Mouse (Mus musculus): ENCODE data around the gene Lmtk3.

Lmtk3 gene

DNA sequence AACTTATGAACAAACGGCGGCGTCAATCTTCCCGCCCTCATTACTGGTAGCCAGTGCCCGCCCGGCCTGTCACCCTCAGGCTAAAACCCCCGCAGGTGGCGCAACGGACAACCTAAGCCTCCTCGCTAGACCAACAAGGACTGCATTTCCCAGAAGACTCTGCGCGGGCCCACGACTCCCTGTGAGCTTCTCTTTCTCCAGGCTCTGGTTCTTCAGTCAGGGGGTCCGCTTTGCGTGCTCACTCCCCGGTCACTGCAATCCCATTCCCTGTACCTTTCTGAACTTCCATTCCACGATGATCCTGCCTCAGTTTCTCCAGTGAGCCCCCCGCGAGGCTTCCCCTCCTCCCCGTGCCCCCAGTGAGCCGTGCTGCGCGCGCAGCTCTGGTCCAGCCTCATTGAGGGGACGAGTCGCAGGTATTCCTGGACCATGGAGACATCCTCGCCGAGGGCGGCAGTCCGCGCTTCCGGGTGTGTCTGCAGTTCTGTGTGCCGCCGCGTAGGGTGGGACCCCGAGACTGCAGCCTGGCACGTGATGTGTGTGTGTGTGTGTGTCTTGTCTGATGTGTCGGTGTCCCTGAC is at the start of gene Lmtk3:
Lmtk3 (plus strand) TSS at position 228 of the 581 bp plus-strand sequence.
- in situ Hi-C loops (cut with MboI; ENCODE audit: low sequenced_read_pairs): no loop called here

DNA sequence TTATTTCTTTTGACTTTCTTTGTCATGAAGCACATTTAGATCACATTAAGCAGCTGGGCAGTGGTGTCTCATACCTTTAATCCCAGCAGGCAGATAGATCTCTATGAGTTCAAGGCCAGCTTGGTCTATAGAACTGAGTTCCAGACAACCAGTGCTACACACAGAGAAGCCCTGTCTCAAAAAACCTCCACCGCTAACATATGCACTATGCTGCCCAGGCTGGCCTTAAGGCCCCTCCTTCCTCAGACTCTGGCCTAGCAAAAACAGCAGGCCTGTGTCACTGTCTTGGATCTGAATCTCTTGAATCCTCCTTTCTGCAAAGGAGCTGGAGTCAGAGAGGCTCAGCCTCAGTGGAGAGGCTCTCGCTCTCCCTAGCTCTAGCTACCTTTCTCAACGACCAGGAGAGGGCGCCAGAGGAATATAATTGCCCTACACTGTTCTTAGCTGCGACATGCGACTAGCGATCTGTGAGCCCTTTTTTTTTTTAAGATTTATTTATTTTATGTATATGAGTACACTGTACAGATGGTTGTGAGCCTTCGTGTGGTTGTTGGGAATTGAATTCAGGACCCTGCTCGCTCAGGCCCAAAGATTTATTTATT is 44.3 kb upstream of the Lmtk3 start:
- in situ Hi-C loops (cut with MboI; ENCODE audit: low sequenced_read_pairs): no loop called here

DNA sequence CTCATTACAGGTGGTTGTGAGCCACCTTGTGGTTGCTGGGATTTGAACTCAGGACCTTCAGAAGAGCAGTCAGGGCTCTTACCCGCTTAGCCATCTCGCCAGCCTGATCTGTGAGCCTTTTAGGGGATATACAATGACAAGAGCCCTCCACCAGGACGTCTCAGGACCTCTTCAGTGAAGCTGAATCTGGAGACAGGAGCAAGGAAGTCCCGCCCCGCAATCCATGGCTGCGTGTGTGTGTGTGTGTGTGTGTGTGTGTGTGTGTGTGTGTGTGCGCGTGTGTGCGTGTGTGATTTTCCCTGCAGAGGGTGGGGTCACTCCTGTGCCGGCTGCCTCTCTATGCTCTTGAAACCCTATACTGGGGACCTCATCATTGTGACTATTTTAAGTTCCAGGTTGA is 43.7 kb upstream of the Lmtk3 start:
- in situ Hi-C loops (cut with MboI; ENCODE audit: low sequenced_read_pairs): loop anchor here (5.0 to 10.0 kb wide), 2 partner anchors 37 to 195 kb away; no protein-coding TSS in a partner anchor

DNA sequence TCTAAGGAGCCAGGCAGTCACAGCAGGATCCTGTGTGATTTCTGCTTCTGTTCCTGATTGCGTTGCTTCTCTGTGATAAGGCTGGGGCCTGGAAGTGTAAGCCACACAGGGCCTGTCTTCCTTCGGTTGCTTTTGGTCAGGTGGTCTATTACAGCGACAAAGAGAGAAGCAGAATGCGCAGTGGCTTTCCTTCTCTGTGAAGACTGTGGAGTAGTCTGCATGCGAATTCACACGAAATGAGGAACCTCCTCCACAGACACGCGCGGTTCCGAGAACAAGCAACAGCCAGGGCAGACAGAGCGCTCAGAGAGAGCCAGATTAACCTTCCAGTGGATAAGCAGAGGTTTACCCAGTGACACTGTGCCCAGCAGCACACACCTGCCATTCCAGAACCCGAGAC is 42.2 kb upstream of the Lmtk3 start:
- in situ Hi-C loops (cut with MboI; ENCODE audit: low sequenced_read_pairs): loop anchor here (5.0 to 10.0 kb wide), 2 partner anchors 36 to 193 kb away; no protein-coding TSS in a partner anchor

DNA sequence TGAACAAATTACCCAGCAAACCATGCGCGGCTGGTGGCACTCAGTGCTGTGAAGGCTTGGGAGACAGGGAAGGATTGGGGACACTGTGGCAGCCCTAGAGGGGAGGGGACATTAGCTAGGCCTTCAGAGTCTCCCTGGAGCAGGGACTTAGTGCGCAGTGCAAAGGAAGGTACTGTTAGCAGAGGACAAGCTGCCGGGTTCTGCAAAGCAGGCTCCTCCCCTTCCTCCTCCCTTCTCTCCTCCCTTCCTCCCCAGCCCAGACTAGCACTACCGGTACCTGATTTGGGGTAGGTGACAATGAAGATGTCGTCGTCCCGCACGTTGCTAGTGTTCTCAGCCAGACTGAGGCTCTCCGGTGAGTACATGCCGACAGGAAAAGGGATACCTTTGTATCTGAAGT is 41.8 kb upstream of the Lmtk3 start:
- in situ Hi-C loops (cut with MboI; ENCODE audit: low sequenced_read_pairs): loop anchor here (5.0 to 10.0 kb wide), 2 partner anchors 36 to 193 kb away; no protein-coding TSS in a partner anchor

DNA sequence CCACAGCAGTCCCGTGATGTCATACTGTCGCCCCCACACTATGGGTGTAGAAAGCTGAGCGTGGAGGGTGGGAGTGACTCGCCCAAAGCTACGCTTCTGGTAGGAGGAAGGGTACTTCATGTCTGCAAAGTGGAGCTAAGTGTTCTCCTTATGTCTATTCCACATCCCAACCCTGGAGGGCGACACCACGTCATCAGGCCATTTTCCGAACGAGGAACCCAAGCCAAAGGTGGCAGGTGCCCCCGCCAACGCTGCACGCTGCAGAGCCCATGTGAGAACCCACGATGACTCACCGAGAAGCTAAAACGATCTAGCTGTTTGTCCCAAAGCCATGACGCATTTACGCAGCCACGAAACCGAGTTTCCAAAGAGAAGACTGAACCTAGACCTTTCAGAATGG is 41.2 kb upstream of the Lmtk3 start:
- in situ Hi-C loops (cut with MboI; ENCODE audit: low sequenced_read_pairs): loop anchor here (5.0 to 10.0 kb wide), 2 partner anchors 35 to 192 kb away; no protein-coding TSS in a partner anchor

DNA sequence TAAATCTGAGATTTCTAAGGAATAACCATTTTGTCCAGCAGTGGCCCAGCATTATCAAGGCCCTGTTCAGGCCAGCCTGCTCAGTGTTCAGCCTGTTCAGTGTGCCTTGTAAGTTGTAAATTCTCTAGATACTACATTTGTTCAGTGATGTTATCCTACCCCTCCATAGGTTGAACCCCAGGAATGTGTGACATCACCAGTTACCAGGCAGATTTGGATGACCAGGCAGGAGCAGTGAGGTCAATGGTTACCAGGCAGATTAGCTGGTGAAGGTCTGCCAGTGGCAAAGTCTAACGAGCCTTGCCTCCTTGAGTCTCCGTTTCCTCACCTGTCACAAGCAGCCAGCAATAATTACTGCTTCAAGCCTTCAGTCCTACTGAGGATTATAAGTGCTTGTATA is 39.2 kb upstream of the Lmtk3 start:
- in situ Hi-C loops (cut with MboI; ENCODE audit: low sequenced_read_pairs): loop anchor here (5.0 to 10.0 kb wide), 2 partner anchors 33 to 190 kb away; no protein-coding TSS in a partner anchor

DNA sequence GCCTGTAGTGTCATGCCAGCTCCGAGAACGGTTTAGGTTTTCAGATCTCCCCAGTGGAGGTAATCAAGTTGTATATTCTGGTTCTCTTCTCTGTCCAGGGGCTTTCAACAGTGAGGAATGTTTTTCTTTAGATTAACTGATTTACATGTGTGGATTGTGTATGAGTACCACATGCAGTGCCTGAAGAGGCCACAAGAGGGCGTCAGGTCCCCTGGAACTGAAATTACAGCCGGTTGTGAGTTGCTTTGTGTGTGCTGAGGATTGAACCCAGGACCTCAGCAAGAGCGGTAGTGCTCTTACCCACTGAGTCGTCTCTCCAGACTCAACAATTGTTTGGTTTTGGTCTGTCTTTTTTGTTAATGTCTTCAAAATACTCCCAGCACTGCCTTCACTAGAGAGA is 37.0 kb upstream of the Lmtk3 start:
- in situ Hi-C loops (cut with MboI; ENCODE audit: low sequenced_read_pairs): loop anchor here (10.0 kb wide), 1 partner anchor 188 kb away; no protein-coding TSS in a partner anchor

DNA sequence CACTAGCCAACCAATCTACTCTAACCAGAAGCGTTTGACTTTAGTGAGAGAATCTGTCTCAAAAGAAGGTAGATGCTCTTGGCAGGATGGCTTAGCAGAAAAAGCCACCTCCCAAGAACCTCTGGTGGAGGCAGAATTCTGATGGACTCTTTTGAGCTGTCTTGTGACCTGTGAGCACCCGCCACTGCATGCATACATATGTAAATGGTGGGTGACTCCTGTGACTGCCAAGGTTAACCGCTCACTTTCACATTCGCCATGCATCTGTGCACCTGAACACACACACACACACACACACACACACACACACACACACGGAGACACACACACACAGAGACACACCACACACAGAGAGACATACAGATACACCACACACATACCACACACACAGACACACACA is 36.1 kb upstream of the Lmtk3 start:
- in situ Hi-C loops (cut with MboI; ENCODE audit: low sequenced_read_pairs): loop anchor here (10.0 kb wide), 1 partner anchor 187 kb away; no protein-coding TSS in a partner anchor

DNA sequence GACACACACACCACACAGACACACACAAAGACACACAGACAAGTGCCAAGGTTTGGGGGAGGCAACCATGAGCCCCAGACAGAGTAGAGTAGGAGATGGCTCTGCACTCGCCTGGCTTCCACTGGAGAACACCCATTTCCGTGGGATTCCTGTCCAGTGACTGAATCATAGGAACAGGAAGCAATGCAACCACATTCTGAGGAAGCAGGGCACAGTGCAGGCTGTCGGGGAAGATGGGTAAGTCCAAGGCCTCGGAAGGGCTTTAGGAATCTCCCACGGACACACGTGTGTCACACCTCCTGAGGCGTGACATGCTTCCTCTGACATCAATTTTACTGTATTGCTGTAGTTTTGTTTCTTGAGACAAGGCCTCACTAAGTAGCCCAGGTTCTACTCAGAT is 35.4 kb upstream of the Lmtk3 start:
- in situ Hi-C loops (cut with MboI; ENCODE audit: low sequenced_read_pairs): loop anchor here (10.0 kb wide), 1 partner anchor 187 kb away; no protein-coding TSS in a partner anchor

DNA sequence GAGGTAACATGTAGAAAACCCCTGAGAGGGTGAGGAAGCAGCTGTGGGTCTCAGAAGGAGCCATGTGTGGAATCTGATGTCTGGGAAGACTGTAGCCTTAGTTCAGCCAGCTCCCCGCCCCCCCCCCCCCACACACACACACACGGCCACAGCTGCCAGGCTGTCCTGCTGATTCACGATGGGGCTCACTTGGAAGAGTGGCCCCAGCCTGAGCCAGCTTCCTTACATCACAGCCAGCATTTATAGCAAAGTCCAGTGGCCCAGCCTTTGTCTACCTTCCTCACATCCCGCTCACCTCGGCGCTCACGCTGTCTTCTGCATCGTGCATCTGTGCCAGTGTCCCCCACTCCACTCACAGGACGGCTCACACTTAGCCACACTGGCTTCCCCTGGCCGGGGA is 34.1 kb upstream of the Lmtk3 start:
- in situ Hi-C loops (cut with MboI; ENCODE audit: low sequenced_read_pairs): loop anchor here (10.0 kb wide), 1 partner anchor 185 kb away; no protein-coding TSS in a partner anchor

DNA sequence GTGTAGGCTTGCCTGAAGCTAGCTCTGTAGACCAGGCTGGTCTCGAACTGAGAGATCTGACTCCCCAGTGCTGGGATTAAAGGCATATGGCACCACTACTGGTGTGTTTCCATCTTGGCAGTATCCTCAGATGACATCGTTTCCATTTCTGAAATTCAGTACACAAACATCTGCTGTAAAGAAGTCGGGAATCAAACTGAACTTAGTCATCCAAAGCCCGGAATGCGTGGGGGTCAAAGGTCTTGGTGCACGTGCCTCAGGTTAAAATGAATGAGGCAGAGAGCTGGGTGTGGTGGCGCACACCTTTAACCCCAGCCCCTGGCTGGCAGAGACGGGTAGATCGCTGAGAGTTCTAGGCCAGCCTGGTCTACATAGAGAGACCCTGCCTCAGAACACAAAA is 33.4 kb upstream of the Lmtk3 start:
- in situ Hi-C loops (cut with MboI; ENCODE audit: low sequenced_read_pairs): no loop called here

DNA sequence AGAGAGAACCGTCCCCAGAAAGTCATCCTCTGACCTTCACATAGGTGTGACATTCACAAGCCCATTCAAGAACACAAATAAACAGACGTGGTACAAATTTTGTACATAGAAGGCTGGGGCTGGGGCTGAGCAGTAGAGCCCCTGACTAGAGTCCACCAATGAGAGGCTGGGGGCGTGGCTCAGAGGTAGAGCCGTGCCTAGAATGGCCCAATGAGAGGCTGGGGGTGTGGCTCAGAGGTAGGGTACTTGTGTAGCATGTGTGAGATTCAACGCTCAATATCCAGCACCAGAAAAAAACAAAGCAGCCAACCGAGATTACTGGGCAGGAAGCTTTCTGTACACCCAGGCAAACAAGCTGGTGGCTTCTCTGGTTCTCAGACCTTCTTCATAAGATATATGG is 27.8 kb upstream of the Lmtk3 start:
- in situ Hi-C loops (cut with MboI; ENCODE audit: low sequenced_read_pairs): no loop called here

DNA sequence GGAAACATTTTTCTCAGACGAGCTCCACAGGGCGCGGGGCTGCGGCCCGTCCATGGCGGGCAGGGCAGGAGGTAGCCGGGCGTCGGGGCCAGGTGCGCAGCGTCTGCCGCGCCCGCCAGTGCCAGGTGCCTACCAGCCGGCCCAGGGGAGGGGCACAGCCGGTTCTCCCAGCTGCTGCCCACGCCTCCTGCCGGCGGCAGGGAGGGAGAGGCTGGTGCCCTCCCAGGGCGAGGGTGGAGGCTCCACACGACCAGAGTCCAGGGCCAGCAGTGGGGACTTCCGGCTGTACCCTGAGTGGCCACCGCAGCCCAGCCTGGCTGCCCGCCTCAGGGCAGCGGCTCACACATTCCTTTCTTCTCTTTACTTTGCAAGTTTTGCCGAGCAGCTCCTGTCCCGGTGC is 24.1 kb upstream of the Lmtk3 start:
- in situ Hi-C loops (cut with MboI; ENCODE audit: low sequenced_read_pairs): no loop called here

DNA sequence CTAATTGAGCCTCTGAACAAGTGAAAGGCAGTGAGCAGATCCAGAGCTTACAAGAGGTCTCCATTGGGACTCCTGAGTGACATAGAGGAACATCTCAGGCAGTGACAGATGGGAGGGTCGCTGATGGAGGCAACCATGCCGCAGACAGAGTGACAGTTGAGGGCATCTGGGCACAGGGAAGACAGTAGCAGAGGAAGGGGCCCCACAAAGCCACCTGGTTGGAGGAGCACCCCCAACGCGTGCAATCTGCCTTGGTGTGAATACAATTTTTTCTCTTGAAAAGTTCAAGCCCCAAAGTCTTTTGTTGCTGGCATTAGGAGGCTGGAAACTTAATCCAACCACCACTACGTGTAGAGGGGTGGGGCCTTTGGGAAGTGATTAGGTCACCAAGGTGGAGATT is 23.4 kb upstream of the Lmtk3 start:
- in situ Hi-C loops (cut with MboI; ENCODE audit: low sequenced_read_pairs): no loop called here

DNA sequence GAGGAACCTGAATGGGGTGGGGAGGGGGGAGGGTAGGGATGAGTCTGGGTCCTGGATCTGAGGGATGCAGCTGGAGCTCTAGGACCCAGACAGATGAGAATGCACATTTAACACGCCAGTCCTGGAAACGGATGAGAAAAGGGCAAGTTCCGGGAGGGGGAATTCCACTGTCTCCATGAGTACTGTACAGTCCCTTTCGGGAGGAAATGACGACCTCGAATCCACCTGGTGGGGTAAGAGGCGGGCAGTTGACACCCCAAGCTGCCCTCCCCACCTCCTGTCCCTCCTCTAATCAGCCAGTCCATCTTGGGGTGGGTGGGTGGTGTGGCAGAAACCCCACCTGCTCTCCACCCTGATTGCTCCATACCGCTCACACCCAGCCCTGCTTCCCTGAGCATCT is 17.5 kb upstream of the Lmtk3 start:
- in situ Hi-C loops (cut with MboI; ENCODE audit: low sequenced_read_pairs): no loop called here

DNA sequence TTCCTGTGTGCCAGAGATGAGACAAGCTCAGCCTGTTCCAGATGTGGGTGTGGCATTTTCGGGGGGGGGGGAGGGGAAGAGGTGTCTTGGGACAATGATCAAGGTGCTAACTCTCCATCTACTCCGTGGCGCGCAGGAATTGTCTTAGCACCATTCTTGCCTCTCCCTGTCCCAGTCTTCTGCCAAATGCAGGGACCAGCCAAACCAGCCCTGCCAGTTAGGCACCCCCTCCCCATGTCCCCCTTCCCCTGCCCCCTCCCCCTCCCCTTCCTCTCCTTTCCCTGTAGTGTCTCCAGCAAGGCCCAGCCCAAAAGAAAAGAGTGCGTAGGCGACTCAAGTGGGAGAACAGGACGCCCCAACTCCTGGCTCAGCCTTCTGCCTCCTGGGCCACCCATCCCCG is 16.8 kb upstream of the Lmtk3 start:
- in situ Hi-C loops (cut with MboI; ENCODE audit: low sequenced_read_pairs): no loop called here

DNA sequence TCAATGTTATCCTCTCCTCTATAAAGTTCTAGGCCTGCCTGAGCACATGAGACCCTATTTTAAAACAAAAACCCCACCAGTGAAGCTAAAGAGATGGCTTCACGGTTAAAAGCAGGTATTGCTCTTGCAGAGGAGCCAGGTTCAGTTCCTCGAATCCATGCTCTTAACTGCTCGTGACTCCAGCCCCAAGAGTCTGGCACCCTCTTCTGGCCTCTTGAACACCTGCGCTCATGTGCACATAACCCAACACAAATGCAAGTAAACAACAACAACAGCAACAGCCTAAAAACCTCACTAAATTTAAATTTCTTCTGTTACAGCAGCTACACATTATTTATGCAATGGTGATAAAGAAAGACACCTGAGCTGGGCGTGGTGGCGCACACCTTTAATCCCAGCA is 16.0 kb upstream of the Lmtk3 start:
- in situ Hi-C loops (cut with MboI; ENCODE audit: low sequenced_read_pairs): no loop called here

DNA sequence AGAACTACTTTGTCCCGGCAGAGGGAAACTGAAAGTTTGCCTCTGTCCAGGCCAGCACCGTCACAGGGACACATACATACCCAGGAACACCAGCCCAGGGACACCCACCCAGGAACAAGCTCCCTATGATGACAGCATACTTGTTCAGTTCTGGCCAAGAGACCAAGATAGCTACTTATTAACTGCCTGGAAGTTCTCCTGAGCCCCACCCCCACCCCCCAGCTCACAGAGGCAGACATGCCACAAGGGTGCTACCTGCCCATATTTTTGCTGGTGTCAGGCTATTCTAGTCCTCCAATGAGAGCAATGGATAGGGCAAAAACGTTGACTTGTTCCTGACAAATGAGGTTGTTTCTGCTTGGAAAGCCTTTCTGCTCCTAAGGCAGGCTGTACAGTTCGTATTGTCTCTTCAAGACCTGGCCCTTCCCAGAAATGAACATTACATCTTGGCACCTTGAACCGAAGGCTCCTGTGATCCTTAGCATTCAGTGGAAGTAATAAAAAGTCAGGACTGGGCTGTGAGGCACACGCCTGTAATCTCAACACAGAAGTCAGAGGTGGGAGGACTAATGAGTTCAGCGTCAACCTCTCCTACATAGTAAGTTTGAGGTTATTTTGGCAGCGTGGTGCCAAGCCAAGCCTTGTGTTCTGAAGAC is 13.0 kb upstream of the Lmtk3 start:
- in situ Hi-C loops (cut with MboI; ENCODE audit: low sequenced_read_pairs): no loop called here

DNA sequence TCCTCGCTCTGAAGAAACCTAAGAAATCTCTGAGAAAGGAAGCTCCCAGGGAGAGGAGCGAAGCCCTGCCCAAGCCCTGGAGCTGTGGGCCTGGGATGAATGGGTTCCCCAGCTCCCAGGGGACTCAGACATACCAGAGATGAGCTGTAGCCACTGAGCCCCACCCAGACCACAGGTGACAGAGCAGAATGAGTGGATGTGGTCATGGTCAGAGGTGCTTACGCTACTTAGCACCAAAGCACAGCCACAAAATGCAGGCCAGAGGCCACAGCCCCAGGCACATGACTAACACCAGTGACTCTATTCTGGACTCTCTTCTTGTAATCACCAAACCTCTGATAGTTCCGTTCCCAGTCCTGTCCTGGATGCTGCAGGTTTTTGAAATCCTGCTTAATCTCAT is 12.4 kb upstream of the Lmtk3 start:
- in situ Hi-C loops (cut with MboI; ENCODE audit: low sequenced_read_pairs): no loop called here

DNA sequence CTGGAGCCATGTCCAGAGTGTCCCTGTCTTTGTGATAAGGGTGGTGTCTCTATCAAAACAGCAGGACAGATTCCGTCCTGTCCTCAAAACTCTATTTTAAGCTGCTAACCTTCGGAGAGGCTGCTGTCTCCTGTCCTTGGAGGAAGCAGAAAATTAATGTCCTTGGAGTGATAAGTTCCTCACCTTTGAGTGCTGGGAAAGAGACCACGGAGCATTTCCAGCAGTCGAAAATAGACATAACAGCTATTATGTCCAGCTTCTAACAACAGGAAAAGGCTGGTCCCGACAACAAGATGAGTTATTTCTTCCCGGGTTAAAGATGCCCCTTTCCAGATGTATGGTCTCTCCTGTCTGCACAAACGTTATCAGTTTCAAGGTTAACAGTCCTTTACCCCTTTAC is 8.3 kb upstream of the Lmtk3 start:
- in situ Hi-C loops (cut with MboI; ENCODE audit: low sequenced_read_pairs): loop anchor here (5.0 kb wide), 1 partner anchor 33 kb away; no protein-coding TSS in a partner anchor

Data from CH12F3 (cell line).